14 mouse cellular contexts compared by ENCODE assay signal in the genomic region with DNA sequence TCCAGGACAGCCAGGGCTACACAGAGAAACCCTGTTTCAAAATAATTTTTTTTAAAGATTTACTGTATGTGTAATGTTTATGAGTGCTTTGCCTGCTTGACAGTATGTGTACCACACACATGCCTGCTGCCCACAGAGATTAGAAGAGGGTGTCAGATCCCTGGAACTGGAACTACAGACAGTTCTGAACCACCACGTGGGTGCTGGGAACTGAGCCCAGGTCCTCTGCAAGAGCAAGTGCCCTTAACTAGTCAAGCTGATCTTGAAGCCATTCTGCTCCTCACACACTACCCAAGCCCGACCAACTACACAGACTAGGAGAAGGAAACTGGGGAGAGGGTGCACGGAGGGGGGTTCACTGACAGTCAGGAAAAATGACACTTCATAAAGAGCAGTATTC. TPM values are rescaled to one million over a fixed set of nuclear protein-coding genes. Genes with fewer than 3 reads are reported as not detected.
"Had no signal": no experiment of that assay in that cellular context is flagged by ENCODE, and none has a peak within 500 bp of the region (broad histone marks: within the 10 kb centered on the region; RNA-seq: fewer than 3 reads in every experiment).

No protein-coding gene starts in this region.

- ATAC-seq: lung, postnatal 0 days had no signal

- H3K4me3 ChIP-seq: kidney, embryonic 15.5 days; limb, embryonic 10.5 days; liver, embryonic 15.5 days; midbrain, embryonic 10.5 days; neural tube, embryonic 13.5 days had no signal

- H3K27ac ChIP-seq: kidney, embryonic 15.5 days; limb, embryonic 10.5 days; liver, embryonic 15.5 days; midbrain, embryonic 10.5 days; neural tube, embryonic 13.5 days had no signal

- DNase-seq: kidney, adult 2 months; kidney, postnatal 25 days; lung, adult 2 months; lung, postnatal 36 days; right cerebral cortex, postnatal 14 days; thymus, postnatal 36 days had no signal

RNA-seq across cellular contexts. Expression of a gene that starts 33.5 kb away (rescaled TPM):
- total RNA-seq: megakaryocyte progenitor cell, adult 5-6 weeks; monocyte, adult 5-6 weeks had no signal
